Mouse (Mus musculus): ENCODE results near the gene Pcgf5.

- TF ChIP-seq CTCF (IDR thresholded peaks at IDR 0.05; ENCODE audit: control insufficient read depth, insufficient read depth, insufficient replicate concordance, low read depth, low read length) = no peak
- no peak for TF ChIP-seq POLR2A (IDR thresholded peaks at IDR 0.05; ENCODE audit: control insufficient read depth, low read depth, low read length)
These were observed 313 bp upstream of the Pcgf5 start for GRCm38 (mm10) chr19:36347831-36348160.
